Mouse (Mus musculus): Measurements from ENCODE around the gene Tmem211. TPM values are rescaled to one million over a fixed set of nuclear protein-coding genes. Genes with fewer than 3 reads are reported as not detected.

Tmem211 gene
- total and polyA plus RNA-seq, 3 experiments: not detected

- TF ChIP-seq KAT2A (conservative IDR thresholded peaks at IDR 0.05; ENCODE audit: low read depth, low read length) (no peak), USF2 (IDR thresholded peaks at IDR 0.05; ENCODE audit: borderline replicate concordance in 1 of 2, insufficient read depth in 1 of 2, low read depth in 1 of 2, low read length in 2 of 2) (no peak), UBTF (IDR thresholded peaks at IDR 0.05; ENCODE audit: borderline replicate concordance, insufficient read depth, low read depth, low read length) (no peak), MEF2A (IDR thresholded peaks at IDR 0.05; ENCODE audit: extremely low read depth, insufficient replicate concordance, low read depth, low read length, poor library complexity, severe bottlenecking) (no peak), JUND (IDR thresholded peaks at IDR 0.05; ENCODE audit: low read depth, low read length) (no peak), SMC3 (IDR thresholded peaks at IDR 0.05; ENCODE audit: low read depth, low read length) (no peak), EP300 (IDR thresholded peaks at IDR 0.05; ENCODE audit: low read depth in 1 of 2, low read length in 2 of 2) (no peak)
- H3K27me3 ChIP-seq (ENCODE audit: control insufficient read depth in 1 of 2, insufficient read depth in 2 of 2, low read length in 2 of 2): no peaks in the 10 kb centered on the region
- no peaks in the 10 kb centered on the region for H3K9me3 ChIP-seq (replicated peaks; ENCODE audit: insufficient read depth, low read length)
- no peak overlapping the region for H3K4me3 ChIP-seq (ENCODE audit: control insufficient read depth in 1 of 2, insufficient read depth in 1 of 2, low read depth in 2 of 2, low read length in 2 of 2)
- H3K9ac ChIP-seq (ENCODE audit: control insufficient read depth, low read depth, low read length, poor library complexity, severe bottlenecking): no peak overlapping the region
- H3K36me3 ChIP-seq (ENCODE audit: control insufficient read depth in 1 of 2, insufficient read depth in 2 of 2, low read length in 2 of 2): no peaks in the 10 kb centered on the region
- H3K79me2 ChIP-seq (ENCODE audit: control insufficient read depth, insufficient read depth, low read length, poor library complexity): no peaks in the 10 kb centered on the region
- H3K4me1 ChIP-seq (ENCODE audit: control insufficient read depth in 1 of 2, insufficient read depth in 2 of 2, low read length in 2 of 2): no peaks in the 10 kb centered on the region
- no peak overlapping the region for H3K27ac ChIP-seq (ENCODE audit: control insufficient read depth, low read depth, low read length)
- no peak for DNase-seq (ENCODE audit: low read depth, low spot score)
Observed at GRCm38 (mm10) chr5:113204193-113204592, 22.5 kb upstream of the Tmem211 start.

- H3K36me3 ChIP-seq (ENCODE audit: control insufficient read depth in 1 of 2, insufficient read depth in 2 of 2, low read length in 2 of 2): no peaks in the 10 kb centered on the region
- H3K27ac ChIP-seq (ENCODE audit: control insufficient read depth, low read depth, low read length): no peak overlapping the region
- H3K4me3 ChIP-seq (ENCODE audit: control insufficient read depth in 1 of 2, insufficient read depth in 1 of 2, low read depth in 2 of 2, low read length in 2 of 2): no peak overlapping the region
- H3K27me3 ChIP-seq (ENCODE audit: control insufficient read depth in 1 of 2, insufficient read depth in 2 of 2, low read length in 2 of 2): no peaks in the 10 kb centered on the region
- TF ChIP-seq MYC (IDR thresholded peaks at IDR 0.05; ENCODE audit: low read depth, low read length) (no peak), SIN3A (IDR thresholded peaks at IDR 0.05; ENCODE audit: low read length) (no peak), CHD1 (IDR thresholded peaks at IDR 0.05; ENCODE audit: low read depth, low read length) (no peak), ELF1 (IDR thresholded peaks at IDR 0.05; ENCODE audit: low read depth, low read length) (no peak), MXI1 (IDR thresholded peaks at IDR 0.05; ENCODE audit: low read depth, low read length) (no peak)
- H3K9ac ChIP-seq (ENCODE audit: control insufficient read depth, low read depth, low read length, poor library complexity, severe bottlenecking): no peak overlapping the region
- H3K9me3 ChIP-seq (replicated peaks; ENCODE audit: insufficient read depth, low read length): no peaks in the 10 kb centered on the region
- H3K4me1 ChIP-seq (ENCODE audit: control insufficient read depth in 1 of 2, insufficient read depth in 2 of 2, low read length in 2 of 2): no peaks in the 10 kb centered on the region
- no peaks in the 10 kb centered on the region for H3K79me2 ChIP-seq (ENCODE audit: control insufficient read depth, insufficient read depth, low read length, poor library complexity)
- DNase-seq (ENCODE audit: low read depth, low spot score): no peak
Observed at GRCm38 (mm10) chr5:113206670-113207352, 19.9 kb upstream of the Tmem211 start.

DNA sequence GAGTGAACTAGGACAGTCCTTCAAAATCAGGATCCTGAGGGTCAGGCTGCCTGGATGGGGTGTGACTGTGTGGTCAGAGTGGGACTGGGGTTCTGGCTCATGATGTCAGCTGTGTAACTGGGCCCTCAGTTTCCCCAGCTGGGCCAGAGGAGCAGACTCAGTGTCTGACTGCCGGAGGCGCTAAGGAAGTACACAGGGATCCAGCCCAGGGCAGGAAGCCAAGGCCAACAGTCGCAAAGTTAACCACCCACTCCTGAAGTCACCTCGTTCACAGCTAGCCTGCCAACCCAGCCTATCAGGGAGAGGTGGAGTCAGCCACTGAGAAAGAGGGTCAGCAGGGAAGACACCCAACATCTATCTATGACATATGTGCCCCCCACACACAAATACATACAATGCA, 18.7 kb upstream of the Tmem211 start:
- H3K27ac ChIP-seq (ENCODE audit: control insufficient read depth, low read depth, low read length): no peak overlapping the region
- no peaks in the 10 kb centered on the region for H3K79me2 ChIP-seq (ENCODE audit: control insufficient read depth, insufficient read depth, low read length, poor library complexity)
- H3K4me3 ChIP-seq (ENCODE audit: control insufficient read depth in 1 of 2, insufficient read depth in 1 of 2, low read depth in 2 of 2, low read length in 2 of 2): no peak overlapping the region
- no peaks in the 10 kb centered on the region for H3K9me3 ChIP-seq (replicated peaks; ENCODE audit: insufficient read depth, low read length)
- no peaks in the 10 kb centered on the region for H3K4me1 ChIP-seq (ENCODE audit: control insufficient read depth in 1 of 2, insufficient read depth in 2 of 2, low read length in 2 of 2)
- no peaks in the 10 kb centered on the region for H3K27me3 ChIP-seq (ENCODE audit: control insufficient read depth in 1 of 2, insufficient read depth in 2 of 2, low read length in 2 of 2)
- TF ChIP-seq POLR2AphosphoS2 (IDR thresholded peaks at IDR 0.05; ENCODE audit: low read length): no peak
- DNase-seq (ENCODE audit: low read depth, low spot score): no peak
- H3K36me3 ChIP-seq (ENCODE audit: control insufficient read depth in 1 of 2, insufficient read depth in 2 of 2, low read length in 2 of 2): no peaks in the 10 kb centered on the region
- no peak overlapping the region for H3K9ac ChIP-seq (ENCODE audit: control insufficient read depth, low read depth, low read length, poor library complexity, severe bottlenecking)

All from MEL (cell line).